Mouse (Mus musculus): ENCODE measurements around the gene Itgae. TPM values are rescaled to one million over a fixed set of nuclear protein-coding genes. Genes with fewer than 3 reads are reported as not detected.

Itgae gene
- polyA plus RNA-seq, 1 experiment, result not detected

DNA sequence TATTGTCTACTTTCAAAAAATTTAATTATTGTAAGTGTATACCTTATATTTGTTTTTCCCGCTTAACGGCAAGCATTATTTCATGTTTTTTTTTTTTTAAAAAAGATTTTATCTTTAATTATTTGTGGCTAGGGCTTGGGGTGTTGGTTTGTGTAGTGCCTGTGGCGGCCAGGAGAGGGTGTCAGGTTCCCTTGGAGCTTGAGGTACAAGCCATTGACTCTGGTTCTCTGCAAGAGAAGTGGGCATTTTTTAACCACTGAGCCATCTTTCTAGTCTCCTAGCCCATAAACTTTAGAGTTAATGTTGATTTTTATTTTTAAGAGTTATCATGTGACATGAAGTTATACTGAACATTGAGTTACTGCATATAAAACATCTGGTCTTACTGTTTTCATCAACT, 18.5 kb upstream of the Itgae start:
- TF ChIP-seq CTCF (IDR thresholded peaks at IDR 0.05; ENCODE audit: low read depth, low read length) (no peak), POLR2A (IDR thresholded peaks at IDR 0.05; ENCODE audit: borderline replicate concordance, low read depth, low read length) (no peak)
- H3K4me3 ChIP-seq (ENCODE audit: insufficient read depth, low read length), result no peak overlapping the region
- no peaks in the 10 kb centered on the region for H3K4me1 ChIP-seq (ENCODE audit: control insufficient read depth, insufficient read depth, low read length)
- H3K27ac ChIP-seq (ENCODE audit: insufficient read depth, low read depth, low read length), result no peak overlapping the region

DNA sequence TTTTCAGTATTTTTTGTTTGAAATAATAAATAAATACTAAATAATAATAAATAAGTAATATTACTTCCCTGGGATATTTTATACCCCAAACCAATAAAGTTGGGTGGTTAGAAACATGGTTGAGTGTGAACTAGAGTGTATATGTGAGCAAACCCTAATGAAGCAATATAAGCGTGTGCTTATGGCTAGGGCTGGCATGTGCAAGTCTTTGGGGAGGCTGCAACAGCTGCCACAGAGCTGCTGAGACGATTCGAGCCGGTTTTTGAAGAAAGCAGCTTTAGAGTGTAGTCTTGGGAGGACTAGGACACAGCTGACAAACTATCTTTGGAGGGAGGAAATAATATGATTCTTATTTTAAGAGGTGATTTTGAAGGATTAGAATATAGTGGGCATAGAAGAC, 14.1 kb upstream of the Itgae start:
- Histone ChIP-seq H3K4me1 (ENCODE audit: control insufficient read depth, insufficient read depth, low read length) (no peaks in the 10 kb centered on the region), H3K27ac (ENCODE audit: insufficient read depth, low read depth, low read length) (no peak overlapping the region), H3K4me3 (ENCODE audit: insufficient read depth, low read length) (no peak overlapping the region)
- no peak for TF ChIP-seq POLR2A (IDR thresholded peaks at IDR 0.05; ENCODE audit: borderline replicate concordance, low read depth, low read length)
- TF ChIP-seq CTCF (IDR thresholded peaks at IDR 0.05; ENCODE audit: low read depth, low read length), result no peak

DNA sequence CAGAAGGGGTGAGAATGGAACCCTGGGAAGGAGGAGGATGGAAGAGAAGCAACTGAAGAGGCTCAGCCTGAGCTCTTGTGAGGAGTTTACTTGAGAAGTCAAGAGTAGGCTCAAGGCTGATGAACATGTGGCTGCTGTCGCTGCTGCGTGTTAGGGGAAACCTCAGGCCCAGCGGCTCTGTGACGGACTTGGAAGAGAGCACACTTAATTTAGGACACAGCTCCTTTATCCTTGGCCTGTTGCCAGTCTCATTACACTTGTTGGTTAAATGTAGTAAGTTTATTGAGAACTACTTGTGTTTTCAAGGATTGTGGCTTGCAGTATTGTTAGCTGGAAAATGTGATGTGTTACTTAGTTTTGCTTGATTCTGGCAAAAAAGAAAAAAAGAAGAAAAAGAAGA, 13.7 kb upstream of the Itgae start:
- TF ChIP-seq POLR2A (IDR thresholded peaks at IDR 0.05; ENCODE audit: borderline replicate concordance, low read depth, low read length), result no peak
- no peak for TF ChIP-seq CTCF (IDR thresholded peaks at IDR 0.05; ENCODE audit: low read depth, low read length)
- Histone ChIP-seq H3K4me1 (ENCODE audit: control insufficient read depth, insufficient read depth, low read length) (no peaks in the 10 kb centered on the region), H3K4me3 (ENCODE audit: insufficient read depth, low read length) (no peak overlapping the region), H3K27ac (ENCODE audit: insufficient read depth, low read depth, low read length) (no peak overlapping the region)

DNA sequence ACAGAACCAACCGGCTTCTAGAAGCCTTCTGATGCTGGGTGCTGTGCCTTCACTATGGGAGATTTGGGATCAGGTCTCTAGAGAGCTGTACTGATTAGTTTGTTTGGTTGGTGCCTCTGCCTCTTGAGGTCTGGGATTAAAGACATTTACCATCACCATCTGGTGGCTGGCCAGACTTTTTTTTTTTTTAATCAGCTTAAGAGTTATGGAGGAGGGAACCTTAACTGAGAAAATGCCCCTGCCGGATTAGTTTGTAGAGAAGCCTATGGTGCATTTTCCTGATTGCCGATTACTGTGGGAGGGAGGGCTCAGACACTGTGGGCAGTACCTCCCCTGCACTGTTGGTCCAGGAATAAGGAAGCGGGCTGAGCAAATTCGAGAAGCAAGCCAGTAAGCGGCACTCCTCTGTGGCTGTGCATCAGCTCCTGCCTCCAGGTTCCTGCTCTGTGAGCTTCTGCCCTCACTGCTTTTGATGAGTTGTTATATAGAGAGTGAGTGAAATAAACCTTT, 13.1 kb upstream of the Itgae start:
- Histone ChIP-seq H3K4me3 (ENCODE audit: insufficient read depth, low read length) (no peak overlapping the region), H3K4me1 (ENCODE audit: control insufficient read depth, insufficient read depth, low read length) (no peaks in the 10 kb centered on the region), H3K27ac (ENCODE audit: insufficient read depth, low read depth, low read length) (no peak overlapping the region)
- TF ChIP-seq POLR2A (IDR thresholded peaks at IDR 0.05; ENCODE audit: borderline replicate concordance, low read depth, low read length) (no peak), CTCF (IDR thresholded peaks at IDR 0.05; ENCODE audit: low read depth, low read length) (no peak)

- Histone ChIP-seq H3K27ac (ENCODE audit: insufficient read depth, low read depth, low read length) (no peak overlapping the region), H3K4me3 (ENCODE audit: insufficient read depth, low read length) (no peak overlapping the region), H3K4me1 (ENCODE audit: control insufficient read depth, insufficient read depth, low read length) (no peaks in the 10 kb centered on the region)
- TF ChIP-seq CTCF (IDR thresholded peaks at IDR 0.05; ENCODE audit: low read depth, low read length) (no peak), POLR2A (IDR thresholded peaks at IDR 0.05; ENCODE audit: borderline replicate concordance, low read depth, low read length) (no peak)
Observed at GRCm38 (mm10) chr11:73078615-73079014, 11.8 kb upstream of the Itgae start.

- H3K4me1 ChIP-seq (ENCODE audit: control insufficient read depth, insufficient read depth, low read length), result peaks cover 15% of the 10 kb centered on the region
- no peak overlapping the region for H3K4me3 ChIP-seq (ENCODE audit: insufficient read depth, low read length)
- TF ChIP-seq CTCF (IDR thresholded peaks at IDR 0.05; ENCODE audit: low read depth, low read length), result no peak
- TF ChIP-seq POLR2A (IDR thresholded peaks at IDR 0.05; ENCODE audit: borderline replicate concordance, low read depth, low read length), result no peak
- H3K27ac ChIP-seq (ENCODE audit: insufficient read depth, low read depth, low read length), result no peak overlapping the region
Observed at GRCm38 (mm10) chr11:73080306-73080705, 10.1 kb upstream of the Itgae start.

- no peak overlapping the region for H3K27ac ChIP-seq (ENCODE audit: insufficient read depth, low read depth, low read length)
- no peak for TF ChIP-seq POLR2A (IDR thresholded peaks at IDR 0.05; ENCODE audit: borderline replicate concordance, low read depth, low read length)
- no peak for TF ChIP-seq CTCF (IDR thresholded peaks at IDR 0.05; ENCODE audit: low read depth, low read length)
- H3K4me1 ChIP-seq (ENCODE audit: control insufficient read depth, insufficient read depth, low read length), result peaks cover 26% of the 10 kb centered on the region
Observed at GRCm38 (mm10) chr11:73084303-73084702, 6.1 kb upstream of the Itgae start.

DNA sequence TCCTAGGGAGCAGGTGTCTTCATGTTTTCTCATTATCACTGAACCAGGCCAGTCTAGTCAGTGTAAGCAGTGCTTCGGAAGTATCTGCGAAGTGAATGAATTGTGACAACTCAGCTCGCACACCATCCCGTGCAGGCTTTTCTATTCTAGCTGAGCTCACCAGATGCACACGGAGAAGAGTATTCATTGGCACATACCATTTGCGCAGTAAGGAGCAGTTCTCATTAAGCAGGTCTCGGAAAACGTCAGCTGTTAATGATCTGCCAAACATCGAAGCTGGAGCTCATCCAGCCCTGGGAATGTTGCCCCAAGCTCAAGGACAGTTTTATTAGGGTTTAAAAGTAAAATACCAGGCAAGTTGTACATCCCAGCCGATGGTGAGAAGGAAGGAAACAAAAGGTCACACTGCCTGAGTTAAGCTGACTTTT, 5.6 kb upstream of the Itgae start:
- TF ChIP-seq POLR2A (IDR thresholded peaks at IDR 0.05; ENCODE audit: borderline replicate concordance, low read depth, low read length) (no peak), CTCF (IDR thresholded peaks at IDR 0.05; ENCODE audit: low read depth, low read length) (no peak)
- no peak overlapping the region for H3K4me3 ChIP-seq (ENCODE audit: insufficient read depth, low read length)
- H3K4me1 ChIP-seq (ENCODE audit: control insufficient read depth, insufficient read depth, low read length), result peaks cover 26% of the 10 kb centered on the region
- H3K27ac ChIP-seq (ENCODE audit: insufficient read depth, low read depth, low read length), result no peak overlapping the region

More at GRCm38 (mm10) chr11:73084303-73084702, 6.1 kb upstream of the Itgae start:
- H3K4me3 ChIP-seq (ENCODE audit: insufficient read depth, low read length), result no peak overlapping the region

- peaks cover 26% of the 10 kb centered on the region for H3K4me1 ChIP-seq (ENCODE audit: control insufficient read depth, insufficient read depth, low read length)
- no peak overlapping the region for H3K27ac ChIP-seq (ENCODE audit: insufficient read depth, low read depth, low read length)
- no peak overlapping the region for H3K4me3 ChIP-seq (ENCODE audit: insufficient read depth, low read length)
- TF ChIP-seq POLR2A (IDR thresholded peaks at IDR 0.05; ENCODE audit: borderline replicate concordance, low read depth, low read length) (no peak), CTCF (IDR thresholded peaks at IDR 0.05; ENCODE audit: low read depth, low read length) (no peak)
Observed at GRCm38 (mm10) chr11:73085391-73085790, 5.0 kb upstream of the Itgae start.

- TF ChIP-seq POLR2A (IDR thresholded peaks at IDR 0.05; ENCODE audit: borderline replicate concordance, low read depth, low read length) (no peak), CTCF (IDR thresholded peaks at IDR 0.05; ENCODE audit: low read depth, low read length) (no peak)
- Histone ChIP-seq H3K4me3 (ENCODE audit: insufficient read depth, low read length) (no peak overlapping the region), H3K27ac (ENCODE audit: insufficient read depth, low read depth, low read length) (no peak overlapping the region), H3K4me1 (ENCODE audit: control insufficient read depth, insufficient read depth, low read length) (peaks cover 31% of the 10 kb centered on the region)
Observed at GRCm38 (mm10) chr11:73087700-73088480, 2.5 kb upstream of the Itgae start.
